Mouse (Mus musculus) layer of hippocampus, adult 9-10 months (tissue): ENCODE results near the gene Efna4.

ENCODE experiments used
- DNase-seq: peaks from one replicate; pipeline ENCODE4 v3.0.0; 2022; ENCODE audit warnings: low spot score

Gene Efna4

DNA sequence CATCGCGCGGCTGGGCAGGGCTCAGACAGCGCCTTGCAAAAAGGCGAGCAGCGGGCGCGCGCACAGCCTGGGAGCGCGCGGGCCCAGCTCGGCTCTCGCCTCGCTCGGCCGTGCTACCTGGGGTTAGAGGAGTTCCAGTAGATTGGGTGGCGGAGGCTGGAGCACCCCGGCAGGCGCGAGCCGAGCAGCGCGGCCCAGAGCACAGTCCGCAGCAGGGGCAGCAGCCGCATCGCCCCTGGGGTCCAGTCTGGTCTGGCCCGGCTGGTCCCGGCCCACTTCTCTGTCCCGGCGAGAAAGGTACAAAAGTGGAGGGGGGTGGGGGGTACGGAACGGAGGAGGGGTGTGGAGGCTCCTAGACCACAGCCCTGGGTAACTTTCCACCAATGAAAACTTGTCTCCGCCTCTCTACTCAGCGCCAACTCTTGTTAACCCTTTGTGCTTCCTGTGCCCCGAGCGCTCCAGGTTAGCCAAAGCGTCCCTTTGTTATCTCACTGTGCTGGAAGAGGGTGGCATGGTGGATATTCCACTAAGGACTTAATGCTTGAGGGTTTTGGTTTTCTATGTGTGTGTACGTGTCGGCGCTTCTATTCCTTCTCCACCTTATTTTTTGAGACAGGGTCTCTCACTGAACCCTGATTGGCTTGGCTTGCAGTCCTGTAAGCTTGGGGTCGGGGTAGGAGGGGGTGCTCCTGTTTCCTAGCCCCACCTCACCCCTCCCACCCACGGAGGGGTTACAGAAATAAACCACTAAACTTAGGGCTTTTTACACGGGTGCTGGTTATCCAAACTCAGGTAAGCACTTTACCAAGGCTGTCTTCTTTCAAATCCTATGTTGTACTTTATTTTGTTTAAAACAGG lies at the start of gene Efna4:
Efna4 (minus strand) TSS at position 308 of the 858 bp plus-strand sequence.
- DNase-seq, result no peak

- DNase-seq, result no peak
These were observed 48.9 kb upstream of the Efna4 start for GRCm38 (mm10) chr3:89386438-89387420.

DNA sequence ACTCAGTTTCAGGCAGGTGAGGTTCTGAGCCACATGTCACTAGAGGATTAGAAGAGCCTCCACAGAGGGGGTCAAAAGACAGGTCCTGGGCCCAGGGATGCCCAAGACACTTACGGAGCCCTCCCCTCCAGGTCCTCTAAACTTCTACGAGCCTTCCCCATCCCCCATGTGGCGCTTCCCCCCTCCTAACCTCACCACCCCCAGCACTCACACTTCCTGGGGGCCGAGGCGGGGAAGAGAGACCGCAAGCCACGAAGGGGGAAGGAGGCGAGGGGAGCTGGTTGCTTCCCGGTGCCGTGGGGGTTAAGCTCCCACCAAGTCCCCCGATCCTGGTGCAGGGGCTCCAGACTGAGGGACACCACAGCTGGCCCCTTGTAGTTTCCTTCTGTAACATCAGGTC lies 47.6 kb upstream of the Efna4 start:
- DNase-seq, result no peak

DNA sequence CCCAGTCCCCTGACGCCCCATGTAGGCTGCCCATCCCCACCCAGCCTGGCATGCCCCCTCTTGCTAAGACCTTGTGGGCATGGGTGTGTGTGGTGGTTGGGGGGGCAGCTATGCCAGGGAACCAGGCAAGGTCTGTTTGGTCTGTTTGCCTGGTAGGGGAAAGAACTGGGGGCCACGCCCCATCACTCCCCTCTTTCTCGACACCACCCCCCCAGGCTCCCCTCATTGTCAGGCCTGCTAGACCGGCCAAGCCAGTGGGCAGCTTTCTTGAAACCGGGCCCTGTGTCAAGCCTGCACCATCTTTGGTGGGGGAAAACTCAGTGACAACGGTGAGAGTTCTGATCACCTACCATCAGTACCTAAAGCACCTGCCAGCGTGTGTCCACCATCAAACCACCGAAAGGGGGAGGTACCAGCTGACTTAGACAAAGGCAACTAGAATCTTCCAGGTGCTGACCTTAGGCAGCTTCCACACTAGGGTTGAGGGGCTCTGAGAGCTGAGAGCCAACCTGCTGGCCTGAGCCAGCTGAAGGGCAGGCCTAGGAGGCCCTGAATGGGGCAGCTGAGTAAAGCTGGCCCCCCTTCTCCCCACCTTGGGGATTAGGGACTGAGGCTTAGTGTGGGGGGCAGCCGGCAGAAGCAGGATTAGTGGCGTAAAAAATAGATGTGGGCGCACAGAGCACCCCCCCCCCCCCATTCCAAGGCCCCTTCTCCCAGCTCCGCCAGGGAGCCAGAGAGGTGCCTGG lies 46.7 kb upstream of the Efna4 start:
- no peak for DNase-seq

DNA sequence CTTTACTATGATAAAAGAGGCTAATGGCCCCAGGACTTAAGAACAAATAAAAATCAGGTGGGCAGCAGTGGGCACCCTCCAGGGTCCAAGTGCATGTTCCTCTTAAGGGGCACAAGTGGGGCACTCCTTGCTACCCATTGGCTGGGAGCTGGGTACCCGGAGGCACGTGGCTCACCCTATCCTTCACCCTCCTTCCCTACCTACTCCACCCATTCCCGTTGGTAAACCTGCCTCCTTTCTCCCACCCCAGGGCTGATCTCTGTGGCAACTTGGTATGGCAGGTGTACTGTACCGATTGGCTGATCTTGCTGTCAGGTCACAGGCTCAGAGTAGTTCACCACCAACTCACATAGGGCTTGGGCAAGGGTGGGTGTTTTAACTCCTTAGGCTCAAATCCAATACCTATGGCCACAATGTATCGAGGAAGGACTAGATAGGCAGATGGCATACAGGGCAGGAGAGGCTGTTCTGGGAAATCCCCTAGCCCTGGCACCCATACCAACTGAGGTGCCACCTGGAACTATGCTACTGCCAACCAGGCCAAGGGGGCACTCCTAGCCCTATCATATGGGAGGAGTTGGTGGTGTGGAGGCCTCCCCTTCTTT lies 45.9 kb upstream of the Efna4 start:
- no peak for DNase-seq

DNA sequence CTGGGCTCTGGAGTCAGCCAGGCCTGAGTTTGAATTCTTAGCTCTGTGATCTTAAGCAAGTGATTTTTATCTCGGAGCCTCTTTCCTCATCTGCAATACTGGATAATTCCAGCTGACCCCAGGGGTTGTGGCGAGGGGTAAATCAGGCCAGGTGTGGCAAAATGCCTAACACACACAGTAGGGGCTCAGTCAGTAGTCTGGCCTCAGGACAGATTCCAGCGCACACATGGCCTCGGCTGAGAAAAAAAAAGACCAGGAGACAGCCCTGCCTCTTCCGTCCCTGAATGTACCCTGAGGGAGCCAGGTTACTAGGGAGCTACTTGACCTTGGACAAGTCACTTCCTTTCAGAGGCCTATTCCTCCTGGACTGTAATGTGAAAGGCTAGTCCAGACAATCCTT lies 45.1 kb upstream of the Efna4 start:
- no peak for DNase-seq

- no peak for DNase-seq
These were observed 44.4 kb upstream of the Efna4 start for GRCm38 (mm10) chr3:89382033-89382882.

GRCm38 (mm10) chr3:89381233-89381632 lies 43.4 kb upstream of the Efna4 start:
- DNase-seq, result no peak

GRCm38 (mm10) chr3:89380711-89381110 lies 42.9 kb upstream of the Efna4 start:
- no peak for DNase-seq

DNA sequence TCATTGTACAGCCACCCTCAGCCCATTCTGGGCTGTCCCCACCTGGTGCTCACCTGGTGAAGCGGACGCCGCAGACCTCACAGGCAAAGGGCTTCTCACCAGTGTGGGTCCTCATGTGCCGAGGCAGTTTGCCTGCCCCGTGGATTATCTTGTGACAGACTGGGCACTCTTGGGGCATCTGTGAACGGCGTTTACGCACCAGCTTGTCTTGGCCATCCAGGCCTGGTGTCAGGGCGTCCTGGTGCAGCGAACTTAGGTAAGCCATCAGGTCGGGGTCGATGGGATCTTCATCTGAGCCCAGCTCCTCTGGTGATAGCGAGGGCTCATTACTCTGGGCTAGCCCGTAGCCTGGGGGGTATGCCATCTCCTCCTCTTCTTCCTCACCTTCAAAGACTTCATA lies 42.5 kb upstream of the Efna4 start:
- no peak for DNase-seq

GRCm38 (mm10) chr3:89379388-89380131 lies 41.7 kb upstream of the Efna4 start:
- DNase-seq, result no peak

DNA sequence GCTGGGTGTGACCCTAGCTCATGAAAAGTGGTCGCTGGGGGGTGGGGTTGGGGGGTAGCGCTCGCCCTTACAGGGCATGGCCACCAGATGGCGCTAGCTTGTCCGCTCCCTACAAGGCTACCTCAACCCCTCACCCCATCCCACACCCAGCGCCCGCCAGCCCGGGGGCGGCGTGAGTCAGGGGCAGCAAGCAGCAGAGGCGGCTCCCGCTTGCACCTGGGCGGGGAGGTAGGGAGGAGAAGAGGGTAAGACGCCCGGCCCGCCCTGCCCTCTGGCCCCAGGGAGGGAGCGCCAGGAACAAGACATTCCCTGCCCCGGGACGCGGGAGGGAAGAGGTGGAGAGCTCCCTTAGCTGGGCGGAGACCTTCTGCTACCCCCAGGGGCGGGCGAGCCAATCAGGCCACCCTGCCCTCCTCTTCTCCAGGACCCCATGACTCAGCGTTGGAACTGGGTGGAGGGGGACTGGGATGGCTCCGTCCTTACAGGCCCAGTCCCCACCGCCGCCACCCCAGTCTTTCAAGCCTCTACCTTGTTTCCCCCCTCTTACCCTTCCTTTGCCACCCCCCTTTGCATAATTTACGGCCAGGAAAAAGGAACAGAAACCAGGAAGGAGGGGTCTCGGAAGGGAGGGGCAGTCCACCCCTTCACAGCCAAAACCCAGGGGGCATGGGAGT lies 40.7 kb upstream of the Efna4 start:
- no peak for DNase-seq

DNA sequence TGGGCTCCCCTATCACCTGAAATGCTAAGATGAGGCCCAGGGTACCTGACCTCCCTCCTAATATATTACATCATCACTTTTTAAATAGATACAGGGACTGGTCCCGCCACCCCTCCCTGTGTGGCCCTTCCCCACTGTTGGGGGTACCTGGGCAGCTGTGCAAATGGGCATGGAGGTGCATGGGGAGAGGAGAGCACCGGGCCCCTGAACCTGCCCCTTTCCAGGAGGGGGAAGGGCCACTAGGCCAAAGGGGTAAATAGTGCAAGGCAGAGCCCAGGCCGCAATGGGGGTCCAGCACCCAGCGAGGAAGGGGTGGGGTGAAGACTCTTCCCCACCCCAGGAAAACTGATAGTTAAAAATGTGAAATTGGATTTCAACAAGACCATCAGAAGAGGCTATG lies 40.0 kb upstream of the Efna4 start:
- no peak for DNase-seq

GRCm38 (mm10) chr3:89373581-89374231 lies 35.9 kb upstream of the Efna4 start:
- no peak for DNase-seq

GRCm38 (mm10) chr3:89367338-89367737 lies 29.5 kb upstream of the Efna4 start:
- DNase-seq, result no peak

- DNase-seq, result no peak
These were observed 27.9 kb upstream of the Efna4 start for GRCm38 (mm10) chr3:89365486-89366414.

- DNase-seq, result no peak
These were observed 27.3 kb upstream of the Efna4 start, which contains the start of gene Dcst1 for GRCm38 (mm10) chr3:89365153-89365485. TSS of gene Dcst1 (minus strand) at chr3:89365253.

- no peak for DNase-seq
These were observed 26.8 kb upstream of the Efna4 start for GRCm38 (mm10) chr3:89364631-89365030.
